Mouse (Mus musculus): ENCODE results near the gene D7Ertd443e.

- no peak for TF ChIP-seq CTCF (conservative IDR thresholded peaks at IDR 0.05; ENCODE audit: low read length)
- TF ChIP-seq NANOG (IDR thresholded peaks at IDR 0.05; ENCODE audit: borderline replicate concordance, low read length) = no peak
These were observed 8.7 kb downstream of the D7Ertd443e start for GRCm38 (mm10) chr7:134376786-134377185.
